Mouse (Mus musculus) Muller cell, postnatal 12 days (primary cell): ENCODE measurements around the gene Daglb.

Experiments used
- DNase-seq: peaks from one replicate; pipeline ENCODE4 v3.0.0-alpha.2; 2015; ENCODE audit errors: inconsistent ontology term

Daglb gene

DNA sequence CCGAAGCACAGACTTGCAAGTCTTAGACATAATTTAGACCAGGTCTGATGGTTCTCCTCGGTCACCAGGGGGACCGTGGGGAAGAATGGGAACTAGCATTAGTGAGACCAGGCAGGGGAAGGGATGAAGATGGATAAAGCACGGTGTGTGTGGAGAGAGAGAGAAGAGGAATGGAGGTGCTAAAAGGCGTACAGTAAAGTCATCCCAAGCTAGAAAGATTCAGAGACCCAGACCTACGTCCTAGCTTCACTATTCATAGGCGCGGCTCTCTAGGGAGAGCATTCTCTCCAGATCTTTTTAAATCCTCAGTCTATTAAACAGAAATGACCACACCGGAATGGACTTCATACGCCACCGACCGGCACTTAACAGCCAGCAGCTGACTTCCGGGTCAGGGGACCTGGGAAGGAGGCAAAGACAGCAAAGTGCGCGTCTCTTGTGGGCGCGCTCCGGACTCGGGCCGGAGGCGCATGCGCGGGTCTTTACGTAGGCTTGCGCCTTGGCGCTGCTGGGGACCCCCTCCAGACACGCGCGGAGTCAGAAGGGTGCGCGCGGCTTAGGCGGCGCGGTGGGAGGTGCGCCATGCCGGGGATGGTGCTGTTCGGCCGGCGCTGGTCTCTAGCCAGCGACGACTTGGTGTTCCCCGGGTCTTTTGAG, at the start of gene Daglb:
Gene Daglb, plus strand, starts transcription at position 485 of the 657 bp plus-strand sequence.
- DNase-seq = peak; percentile 89

DNA sequence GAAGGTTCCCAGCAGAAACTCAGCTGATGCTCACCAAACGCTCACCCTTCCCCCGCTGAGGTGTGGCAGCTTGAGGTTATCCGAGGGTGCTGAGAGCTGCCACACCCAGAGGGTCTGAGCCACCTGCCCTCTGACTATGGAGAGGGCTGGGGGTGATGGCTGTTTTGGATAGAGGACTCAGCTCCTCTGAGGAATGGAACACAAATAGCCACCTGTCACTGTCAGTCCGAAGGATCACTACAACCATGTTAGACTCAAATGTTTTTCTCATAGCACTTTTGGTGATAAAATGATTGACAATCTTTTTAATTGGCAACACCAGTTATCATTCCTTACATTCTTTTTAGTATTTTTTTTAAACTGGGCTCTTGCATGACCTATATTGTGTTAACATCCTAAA, 42.9 kb upstream of the Daglb start:
- DNase-seq = no peak

DNA sequence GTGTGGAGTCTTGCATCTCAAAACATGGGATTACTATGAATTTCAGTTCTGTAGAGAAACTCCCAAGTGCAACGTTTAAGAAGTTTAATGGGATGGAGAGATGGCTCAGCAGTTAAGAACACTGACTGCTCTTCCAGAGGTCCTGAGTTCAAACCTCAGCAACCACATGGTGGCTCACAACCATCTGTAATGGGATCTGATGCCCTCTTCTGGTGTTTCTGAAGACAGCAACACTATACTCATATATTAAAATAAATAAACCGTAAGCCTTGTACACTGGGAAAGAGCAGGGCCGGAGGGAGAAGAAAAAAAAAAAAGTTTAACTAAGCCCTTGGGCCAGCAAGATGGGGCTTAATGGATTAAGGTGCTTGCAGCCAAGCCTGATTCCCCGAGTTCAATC, 41.4 kb upstream of the Daglb start:
- DNase-seq = no peak

DNA sequence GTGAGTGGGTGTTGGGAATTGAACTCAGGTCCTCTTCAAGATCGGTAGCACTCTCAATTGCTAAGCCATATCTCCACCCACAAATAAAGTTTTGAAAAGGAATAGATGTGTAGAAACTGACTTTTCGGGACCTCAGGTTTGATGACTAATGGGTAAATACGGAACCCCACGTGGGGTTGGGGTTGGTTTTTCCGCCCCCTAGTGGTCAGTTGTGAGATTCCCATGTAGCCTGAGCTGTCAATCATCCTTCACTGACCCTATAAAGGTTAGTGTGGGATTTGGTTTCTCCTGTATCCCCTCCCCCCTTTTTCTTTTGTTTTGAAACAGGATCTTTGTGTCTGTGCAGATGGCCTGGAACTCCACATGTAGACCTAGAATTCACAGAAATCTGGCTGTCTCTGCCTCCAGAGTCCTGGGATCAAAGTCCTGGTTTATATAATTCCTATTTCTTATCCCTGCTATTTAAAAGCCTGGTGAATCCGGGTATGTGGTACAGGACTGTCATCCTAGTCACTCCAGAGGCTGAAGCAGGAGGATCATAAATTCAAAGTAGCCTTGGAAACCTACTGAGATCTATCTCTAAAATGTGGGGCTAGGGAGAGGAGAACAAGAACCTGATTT, 40.4 kb upstream of the Daglb start:
- peak; percentile 61 for DNase-seq

DNA sequence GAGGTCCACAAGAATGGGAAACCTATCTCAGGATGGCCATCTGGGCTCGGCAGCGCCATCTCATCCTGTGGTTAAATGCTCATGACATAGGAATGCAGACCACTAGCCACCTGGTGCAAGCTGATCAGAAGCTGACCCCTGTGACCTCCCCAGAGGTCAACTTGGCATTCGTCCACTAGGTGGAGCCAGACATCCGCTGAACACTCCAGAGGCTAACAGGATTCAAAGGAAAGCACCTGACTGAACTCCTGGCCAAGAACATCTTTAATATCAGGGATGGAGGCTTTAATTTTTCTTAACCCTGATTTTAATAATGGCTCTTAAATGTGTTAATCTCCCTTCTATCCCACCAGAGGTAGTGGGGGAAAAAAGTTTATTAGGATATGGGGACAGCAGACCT, 30.0 kb upstream of the Daglb start:
- peak; percentile 70 for DNase-seq

DNA sequence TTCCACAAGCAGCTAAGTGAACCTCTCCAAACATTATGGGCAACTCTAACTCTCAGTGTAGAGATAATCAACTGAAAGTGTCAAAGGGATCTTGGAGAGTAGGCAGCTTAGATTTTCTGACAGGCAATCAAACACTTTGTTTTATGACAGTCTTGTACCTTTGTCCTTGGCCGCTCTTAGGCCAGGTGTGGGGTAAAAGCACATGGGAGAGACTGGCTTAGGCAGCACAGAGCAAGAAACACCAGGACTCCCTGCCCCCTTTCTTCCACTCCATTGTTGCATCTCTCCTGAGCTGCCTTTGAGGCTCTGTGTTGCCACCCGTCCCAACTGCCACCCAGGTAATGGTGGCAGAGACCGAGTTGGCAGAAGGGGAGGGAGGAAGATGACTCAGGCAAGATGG, 23.1 kb upstream of the Daglb start:
- no peak for DNase-seq

DNA sequence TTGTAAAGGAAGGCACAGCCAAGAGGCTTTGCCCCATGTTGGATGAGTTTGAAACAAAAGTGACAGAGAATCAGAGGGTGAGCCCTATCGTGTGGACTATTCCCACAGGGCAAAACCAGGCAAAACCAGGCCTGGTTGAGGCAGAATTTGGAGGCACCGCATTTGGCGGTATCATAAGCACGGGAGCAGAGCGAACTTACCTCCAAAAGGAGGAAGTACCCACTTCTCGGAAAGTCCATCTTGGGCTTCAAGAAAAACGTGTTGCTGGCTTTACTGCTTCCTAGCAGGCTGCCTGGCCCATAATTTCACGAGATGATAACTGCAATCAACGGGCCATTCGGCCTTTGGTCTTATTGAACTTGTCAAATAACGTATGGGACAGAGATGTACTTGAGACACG, 22.6 kb upstream of the Daglb start:
- no peak for DNase-seq

DNA sequence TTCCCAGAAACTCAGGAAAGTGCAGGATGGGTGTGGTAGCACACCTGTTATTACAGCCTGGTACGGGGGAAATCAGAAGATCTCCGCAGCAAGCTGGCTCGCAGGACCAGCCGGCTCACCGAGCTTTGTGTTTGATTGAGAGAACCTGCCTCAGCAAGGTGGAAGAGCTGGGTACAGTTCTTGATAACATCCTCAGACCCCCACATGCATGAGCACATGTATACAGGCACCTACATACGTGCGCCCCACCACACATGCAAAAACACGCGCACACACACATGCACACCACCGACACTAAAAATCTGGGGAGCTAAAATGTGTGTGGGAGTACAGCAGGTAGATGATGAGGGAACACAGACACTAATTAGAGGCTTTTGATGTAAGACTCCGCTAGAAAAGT, 713 bp upstream of the Daglb start:
- DNase-seq = no peak

DNA sequence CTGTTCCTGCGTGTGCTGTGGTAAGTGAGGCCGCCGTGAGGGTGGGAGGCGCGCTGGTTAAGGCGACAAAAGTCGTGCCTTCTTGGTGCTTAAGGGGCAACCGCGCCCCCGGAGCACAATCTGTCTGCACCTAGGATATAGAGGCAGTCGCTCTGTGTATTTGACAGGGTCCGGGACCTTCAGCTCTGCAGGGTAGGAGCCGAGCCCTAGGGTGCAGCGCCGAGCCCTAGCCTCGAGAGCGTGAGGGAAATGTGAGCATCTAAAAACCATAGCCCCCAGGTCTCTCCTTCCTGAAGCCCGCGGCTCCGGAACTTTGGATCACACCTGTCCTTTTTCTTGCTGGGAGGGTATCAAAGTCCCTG, 354 bp downstream of the Daglb start:
- no peak for DNase-seq

DNA sequence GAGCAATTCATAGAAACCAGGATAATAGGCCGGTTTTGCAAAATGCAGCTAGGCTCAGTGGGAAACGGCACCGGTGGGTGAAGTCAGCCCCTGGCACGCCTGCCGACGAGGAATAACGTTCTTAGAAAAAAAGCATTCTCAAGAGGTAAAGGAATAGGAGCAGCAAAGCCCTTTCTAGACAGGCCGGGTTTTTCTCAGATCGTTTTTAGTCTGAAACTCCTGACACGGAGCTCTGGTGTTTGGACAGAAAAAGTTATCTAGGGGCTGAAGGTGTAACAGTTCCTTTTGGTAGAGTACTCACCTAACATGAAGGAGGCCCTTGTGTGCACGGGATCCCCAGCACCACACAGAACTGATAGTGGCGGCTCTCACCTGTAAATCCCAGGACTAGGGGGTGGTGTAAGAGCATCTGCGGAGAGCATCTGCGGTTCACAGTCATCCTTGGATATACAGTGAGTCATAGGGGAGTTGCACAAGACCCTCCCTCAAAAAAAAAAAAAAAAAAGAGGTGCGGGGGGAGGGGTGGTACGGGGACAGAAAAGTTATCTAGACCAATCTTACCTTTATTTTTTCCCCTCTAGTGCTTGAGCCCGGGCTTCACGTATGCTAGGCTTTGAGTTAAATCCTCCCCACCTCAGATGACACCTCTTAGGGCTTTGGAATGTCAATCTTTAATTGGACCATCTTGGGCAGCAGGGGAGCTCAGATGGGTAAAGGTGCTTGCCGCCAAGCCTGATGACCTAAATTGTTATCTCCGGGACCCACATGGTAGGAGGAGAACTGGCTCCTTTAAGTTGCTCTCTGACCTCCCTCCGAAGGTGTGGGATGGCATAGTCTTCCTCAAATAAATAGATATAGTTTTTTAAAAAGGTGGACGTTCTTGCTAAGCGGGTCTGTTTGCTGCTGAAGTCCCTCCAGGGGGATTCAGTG, 1.0 kb downstream of the Daglb start:
- peak; percentile 14 for DNase-seq

DNA sequence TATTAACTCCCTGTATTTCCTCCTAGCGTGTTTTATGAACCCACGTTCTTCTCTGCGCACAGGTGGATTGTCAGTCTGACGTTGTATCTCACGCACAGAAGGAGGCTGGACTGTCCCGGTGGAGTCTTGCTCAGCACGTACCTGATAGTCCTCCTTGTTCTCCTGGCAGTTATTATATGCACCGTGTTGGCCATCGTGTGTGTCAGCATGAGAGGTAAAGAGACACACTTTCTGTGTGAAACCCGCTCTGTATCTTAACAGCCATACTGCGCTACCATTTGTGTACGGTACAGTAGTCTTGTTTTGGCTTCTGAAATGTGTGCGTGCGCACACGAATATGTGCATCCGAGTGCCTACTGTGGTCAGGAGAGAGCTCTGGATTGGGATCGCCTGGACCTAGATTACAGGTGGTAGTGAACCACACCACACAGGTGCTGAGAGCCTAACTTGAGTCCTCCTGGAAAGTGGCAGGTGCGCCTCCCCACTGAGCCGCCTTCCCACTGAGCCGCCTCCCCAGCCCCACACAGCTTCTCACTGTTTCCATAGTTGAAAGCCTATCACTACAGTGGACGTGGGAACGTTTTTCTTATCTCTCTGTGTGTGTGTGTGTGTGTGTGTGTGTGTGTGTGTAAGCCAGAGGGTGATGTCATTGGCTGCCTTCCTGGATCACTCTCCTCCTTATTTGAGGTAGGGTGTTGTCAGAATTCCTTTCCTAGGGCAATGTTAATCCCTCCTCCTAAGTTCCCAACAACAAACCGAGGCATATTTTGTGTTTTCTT, 2.7 kb downstream of the Daglb start:
- no peak for DNase-seq

DNA sequence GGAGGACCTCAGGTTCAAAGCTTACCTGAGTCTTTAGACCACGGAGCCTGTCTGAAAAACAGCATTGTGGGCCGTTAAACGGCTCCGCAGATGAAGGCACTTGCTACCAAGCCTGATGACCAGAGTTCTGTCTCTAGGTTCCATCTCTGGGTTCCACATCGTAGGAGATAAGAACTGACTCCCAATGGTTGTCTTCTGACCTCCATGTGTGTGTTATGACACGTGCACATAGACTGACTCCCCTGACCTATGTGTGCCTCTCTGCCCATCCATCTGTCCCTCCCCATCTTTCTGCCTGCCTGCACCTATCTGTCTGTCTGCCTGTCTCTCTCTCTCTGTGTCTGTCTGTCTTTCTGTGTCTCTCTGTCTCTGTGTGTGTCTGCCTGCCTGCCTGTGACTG, 3.5 kb downstream of the Daglb start:
- DNase-seq = no peak

DNA sequence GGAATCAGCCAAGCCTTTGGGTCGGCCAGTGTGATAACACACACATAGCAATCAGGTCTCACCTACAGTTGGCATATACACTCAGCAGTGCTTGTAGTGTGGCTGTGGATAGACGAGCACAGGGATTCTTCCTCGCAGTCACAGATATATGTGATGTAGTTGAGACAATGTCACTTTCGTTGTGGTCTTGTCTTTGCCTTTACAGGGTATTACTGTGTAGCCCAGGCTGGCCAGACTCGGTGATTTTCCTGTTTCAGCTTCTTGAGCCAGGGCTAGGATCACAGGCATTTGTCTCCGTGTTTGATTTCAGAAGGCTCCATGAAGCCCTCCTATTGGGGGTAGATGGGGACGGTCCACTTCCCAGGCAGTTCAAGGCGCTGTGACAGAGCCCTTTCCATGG, 5.2 kb downstream of the Daglb start:
- no peak for DNase-seq

DNA sequence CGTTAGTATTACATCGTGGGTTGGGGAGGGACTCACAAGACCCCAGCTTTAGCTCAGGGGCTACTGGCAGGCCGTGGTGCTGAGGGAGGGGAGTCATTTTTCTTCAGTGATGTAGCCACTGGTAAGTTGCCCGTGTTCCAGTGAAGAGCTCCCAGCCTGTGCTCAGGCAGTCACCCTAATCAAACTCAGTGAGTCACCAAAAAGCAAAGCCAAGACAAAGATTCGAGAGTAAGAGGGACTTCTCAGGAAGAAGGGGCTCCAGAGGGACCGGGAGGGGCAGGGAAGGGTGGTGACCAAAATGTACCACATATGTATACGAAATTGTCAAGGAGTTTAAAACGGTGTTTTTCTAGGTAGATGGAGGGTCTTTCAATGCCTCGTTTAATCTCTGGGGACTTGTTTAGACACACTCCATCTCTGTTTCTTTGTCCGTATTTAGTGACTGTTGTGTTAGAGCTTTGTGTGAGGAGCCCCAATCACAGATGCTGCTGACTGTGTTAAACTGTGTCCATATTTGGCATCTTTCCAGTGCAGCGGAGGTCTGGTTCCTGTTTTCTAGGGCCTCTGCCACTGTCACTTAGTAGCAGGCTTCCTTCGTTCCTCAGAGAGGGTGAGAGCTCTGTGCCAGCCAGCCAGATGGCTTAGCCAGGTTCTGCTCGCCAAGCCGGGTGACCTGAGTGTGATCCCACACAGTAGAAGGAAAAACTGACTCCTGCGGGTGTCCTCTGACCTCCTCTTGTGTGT, 6.2 kb downstream of the Daglb start:
- peak; percentile 6 for DNase-seq

DNA sequence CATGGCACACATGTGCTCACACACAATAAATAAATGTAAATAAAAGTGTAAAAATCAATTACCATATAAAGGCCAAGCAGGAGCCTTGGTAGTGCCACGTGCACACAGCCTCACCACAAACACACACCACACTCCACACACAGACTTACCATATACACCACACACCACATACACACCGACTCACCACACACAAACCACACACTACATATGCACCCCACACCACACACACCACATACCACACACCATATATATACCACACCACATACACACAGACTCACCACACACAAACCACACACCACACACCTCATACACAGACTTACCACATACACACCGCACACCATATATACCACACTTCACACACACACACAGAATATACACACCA, 6.8 kb downstream of the Daglb start:
- no peak for DNase-seq

DNA sequence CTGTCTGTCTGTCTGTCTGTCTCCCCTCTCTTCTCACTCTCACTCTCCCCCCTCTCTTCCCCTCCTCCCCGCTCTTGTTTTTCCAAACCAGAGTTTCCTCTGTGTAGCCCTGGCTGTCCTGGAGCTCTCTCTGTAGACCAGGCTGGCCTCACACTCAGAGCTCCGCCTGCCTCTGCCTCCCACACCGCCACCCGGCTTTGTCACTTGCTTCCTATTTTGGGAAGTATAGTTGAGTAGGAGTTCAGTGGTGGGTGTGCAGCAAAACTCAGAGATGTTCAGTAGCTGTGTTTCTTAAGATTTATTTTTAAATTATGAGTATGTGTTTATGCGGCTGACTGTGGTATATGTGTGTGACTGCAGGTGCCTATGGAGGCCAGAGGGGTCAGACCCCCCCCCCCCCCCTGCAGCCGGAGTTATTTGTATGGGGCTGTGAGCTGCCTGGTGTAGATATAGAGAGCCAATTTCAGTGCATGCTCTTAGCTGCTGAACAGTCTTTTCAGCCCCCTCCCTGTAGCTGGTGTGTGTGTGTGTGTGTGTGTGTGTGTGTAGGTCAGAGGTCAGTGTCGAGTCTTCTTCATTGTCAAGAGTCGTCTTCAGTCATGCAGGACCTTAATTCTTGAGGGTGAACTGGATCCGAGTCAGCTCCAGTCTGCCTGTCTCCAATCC, 7.7 kb downstream of the Daglb start:
- DNase-seq = no peak

DNA sequence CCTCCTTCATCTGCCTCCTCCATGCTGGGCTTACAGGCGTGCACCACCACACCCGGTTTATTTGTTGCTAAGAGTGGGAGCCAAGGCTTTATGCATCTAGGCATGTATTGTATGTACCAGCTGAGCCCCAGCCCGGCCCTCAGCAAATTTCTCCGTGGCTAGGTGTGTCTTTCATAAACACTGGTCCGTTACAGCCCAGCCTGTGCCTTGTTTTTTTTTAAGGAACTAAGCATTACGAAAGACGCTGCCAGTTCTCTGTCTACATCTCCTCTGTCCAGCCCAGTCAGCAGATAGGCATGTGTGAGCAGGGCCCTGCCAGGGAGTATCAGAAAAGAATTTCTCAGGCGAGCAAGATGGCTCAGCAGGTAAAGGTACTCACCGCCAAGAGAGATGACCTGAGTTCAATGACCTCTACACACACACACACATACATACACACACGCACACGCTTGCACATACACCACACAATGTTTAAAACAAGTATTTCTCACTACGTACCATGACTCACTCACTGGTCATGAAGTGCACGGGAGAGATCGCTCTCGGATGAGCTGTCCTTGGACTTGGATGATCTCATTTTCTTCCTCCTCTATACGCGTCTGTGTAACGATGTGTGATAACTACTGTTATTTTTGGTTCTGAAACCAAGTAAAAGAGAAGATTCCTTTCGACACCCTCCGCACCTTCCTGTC, 10.9 kb downstream of the Daglb start:
- DNase-seq = peak; percentile 9

DNA sequence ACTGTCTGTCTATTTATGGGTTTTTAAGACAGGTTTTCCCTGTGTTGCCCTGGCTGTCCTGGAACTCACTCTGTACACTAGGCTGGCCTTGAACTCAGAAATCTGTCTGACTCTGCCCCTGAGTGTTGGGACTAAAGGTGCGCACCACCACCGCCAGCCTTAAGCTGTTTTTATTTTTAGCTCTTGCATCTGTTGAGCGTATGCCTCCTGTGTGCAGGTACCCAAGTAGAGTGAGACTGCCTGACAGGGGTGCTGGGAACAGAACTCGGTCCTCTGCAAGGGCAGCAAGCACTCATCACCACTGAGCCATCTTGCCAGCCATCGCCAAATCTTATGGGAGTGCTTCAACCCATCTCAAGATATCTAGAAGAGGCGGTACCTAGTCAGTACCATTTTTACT, 11.6 kb downstream of the Daglb start:
- DNase-seq = no peak

DNA sequence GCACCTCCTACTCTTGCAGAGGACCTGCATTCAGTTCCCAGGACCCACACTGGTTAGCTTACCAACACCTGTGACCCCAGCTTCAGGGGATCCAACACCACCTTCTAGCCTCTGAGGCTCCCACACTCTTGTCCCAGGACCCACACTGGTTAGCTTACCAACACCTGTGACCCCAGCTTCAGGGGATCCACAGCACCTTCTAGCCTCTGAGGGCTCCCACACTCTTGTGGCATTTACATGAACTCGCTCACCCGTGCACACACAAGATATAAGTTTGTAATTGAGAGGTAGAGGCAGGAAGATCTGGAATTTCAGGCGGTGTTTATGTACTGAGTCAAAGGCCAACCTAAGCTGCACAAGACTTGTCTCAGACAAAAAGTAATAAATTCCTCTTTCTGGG, 13.5 kb downstream of the Daglb start:
- DNase-seq = no peak

DNA sequence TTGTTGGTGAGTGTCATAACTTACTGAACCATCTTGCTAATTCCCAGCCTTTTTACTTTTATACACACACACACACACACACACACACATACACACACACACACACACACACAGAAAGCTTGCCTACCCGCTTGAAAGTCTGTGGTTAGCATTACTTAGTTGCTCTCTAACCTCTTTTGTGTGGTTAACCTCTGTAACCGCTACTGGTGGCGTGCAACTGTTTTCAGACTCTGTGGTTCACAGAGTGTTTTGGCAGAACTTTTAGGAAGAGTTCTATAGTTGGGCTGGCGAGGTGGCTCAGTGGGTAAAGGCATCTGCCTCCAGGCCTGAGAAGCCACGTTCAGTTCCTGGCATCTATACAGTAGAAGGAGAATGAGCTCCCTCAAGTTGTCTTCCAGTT, 20.6 kb downstream of the Daglb start:
- DNase-seq = no peak
